Comparison of ENCODE assay signal across 8 mouse cellular contexts in genomic region chr1:137927953-137928352, GRCm38 (mm10).
A peak's percentile ranks its signal among the peaks of the same experiment; 100 is the strongest.
DNase-seq lines count a peak whose midpoint lies in the region; ATAC-seq and TF ChIP-seq lines count a peak whose summit lies in the region.

No protein-coding gene starts in this region.

- intact Hi-C loops in heart, postnatal 10 days (cut with DNase I) = loop anchor here (2.0 kb wide), 1 partner anchor 13 kb away; no protein-coding TSS in a partner anchor

- no peak overlapping the region for H3K4me3 ChIP-seq in forebrain, embryonic 13.5 days
- 0 out of 2 replicates have a peak overlapping the region, but pooled peaks have one; percentile 6 for H3K4me3 ChIP-seq in lung, postnatal 0 days (ENCODE audit: low read depth, low read length)

- DNase-seq in right cerebral cortex, postnatal 10 days (ENCODE audit: low spot score in 2 of 2) = peak; percentile 70 to 75
- no peak for DNase-seq in right cerebral cortex, postnatal 25 days
- DNase-seq in heart, postnatal 10 days = peak; percentile 77
- peak; percentile 70 to 82 for DNase-seq in kidney, postnatal 25 days
- peak; percentile 81 for DNase-seq in lung, postnatal 0 days (ENCODE audit: low spot score)
- peak; percentile 30 for DNase-seq in retina, postnatal 7 days (ENCODE audit: low read depth, low spot score)
- no peak for DNase-seq in spleen, postnatal 10 days (ENCODE audit: low spot score in 2 of 2)

- TF ChIP-seq CTCF in lung, postnatal 0 days (IDR thresholded peaks at IDR 0.05) = no peak

- H3K9ac ChIP-seq in forebrain, embryonic 13.5 days = peak overlapping the region; percentile 44; the same call in 1 of the 2 replicates
- no peak overlapping the region for H3K9ac ChIP-seq in lung, postnatal 0 days (replicated peaks; ENCODE audit: low read depth)

- no peak for TF ChIP-seq EP300 in lung, postnatal 0 days (IDR thresholded peaks at IDR 0.05)

- H3K36me3 ChIP-seq in forebrain, embryonic 13.5 days (ENCODE audit: poor library complexity, severe bottlenecking) = peaks cover 38% of the 10 kb centered on the region
- H3K36me3 ChIP-seq in lung, postnatal 0 days (ENCODE audit: insufficient read depth, low read length) = peaks cover 6% of the 10 kb centered on the region; the same call in 1 of the 2 replicates

- no peaks in the 10 kb centered on the region for H3K9me3 ChIP-seq in forebrain, embryonic 13.5 days (replicated peaks)
- H3K9me3 ChIP-seq in lung, postnatal 0 days (ENCODE audit: low read length) = no peaks in the 10 kb centered on the region

- H3K27me3 ChIP-seq in forebrain, embryonic 13.5 days = no peaks in the 10 kb centered on the region
- H3K27me3 ChIP-seq in lung, postnatal 0 days (replicated peaks; ENCODE audit: insufficient read depth, low read length) = no peaks in the 10 kb centered on the region

- peak overlapping the region; percentile 93 for H3K27ac ChIP-seq in forebrain, embryonic 13.5 days
- peak overlapping the region; percentile 38; the same call in 1 of the 2 replicates for H3K27ac ChIP-seq in lung, postnatal 0 days (ENCODE audit: low read length)

- H3K4me1 ChIP-seq in forebrain, embryonic 13.5 days = peaks cover 48% of the 10 kb centered on the region
- H3K4me1 ChIP-seq in lung, postnatal 0 days (ENCODE audit: insufficient read depth, low read depth, low read length) = peaks cover 4% of the 10 kb centered on the region; the same call in 1 of the 2 replicates

- peak; percentile 94 for ATAC-seq in forebrain, embryonic 13.5 days
- peak; percentile 77 for ATAC-seq in lung, postnatal 0 days

- 8% methylated on average over 11 of the region's 11 CpGs for whole genome bisulfite sequencing in forebrain, embryonic 13.5 days
- 17% methylated on average over 11 of the region's 11 CpGs for WGBS in lung, postnatal 0 days

- peak overlapping the region; percentile 45 for H3K4me2 ChIP-seq in forebrain, embryonic 13.5 days
- H3K4me2 ChIP-seq in lung, postnatal 0 days (replicated peaks; ENCODE audit: low read depth, low read length) = peak overlapping the region; percentile 37

Comparison
In these comparisons a context has a peak if more than half of its experiments do, and no peak if none do; other contexts are left out.
1. DNase-seq: peak in right cerebral cortex, postnatal 10 days (2 of 2), heart, postnatal 10 days (2 of 2), kidney, postnatal 25 days (2 of 2), lung, postnatal 0 days (single experiment) and retina, postnatal 7 days (single experiment); none in right cerebral cortex, postnatal 25 days (single experiment) and spleen, postnatal 10 days (0 of 2).